Mouse (Mus musculus) limb, embryonic 14.5 days (tissue): ENCODE results near the gene Vwa1. TPM values are rescaled to one million over a fixed set of nuclear protein-coding genes. Genes with fewer than 3 reads are reported as not detected.

Source experiments
- ATAC-seq: fragments of 200-750 bp; cut with Nextera tagmentation; 2 replicates; pipeline ENCODE4 v1.8.0; 2017; ENCODE audit warnings: low read depth, moderate number of reproducible peaks, moderate TSS enrichment; ENCODE audit not compliant: low FRiP score
- DNase-seq: peaks from one replicate; pipeline ENCODE4 v3.0.0-alpha.2; 2015; ENCODE audit warnings: low spot score
- H3K27ac ChIP-seq: fragments of 300-500 bp; sonication (generic); replicated peaks from 2 replicates; pipeline ENCODE4 v1.5.1; 2014; ENCODE audit warnings: low read depth, mild to moderate bottlenecking, low read length, moderate library complexity, mixed read lengths
- H3K27me3 ChIP-seq: fragments of 300-500 bp; sonication (generic); 2 replicates; pipeline ENCODE4 v1.6.1; 2014; ENCODE audit warnings: low read length, mixed read lengths; ENCODE audit not compliant: control insufficient read depth, insufficient read depth
- H3K36me3 ChIP-seq: fragments of 300-500 bp; sonication (generic); 2 replicates; pipeline ENCODE4 v1.6.1; 2014; ENCODE audit warnings: mild to moderate bottlenecking, low read length, moderate library complexity, mixed read lengths; ENCODE audit not compliant: control insufficient read depth, insufficient read depth
- H3K4me1 ChIP-seq: fragments of 300-500 bp; sonication (generic); 2 replicates; pipeline ENCODE4 v1.6.1; 2014; ENCODE audit warnings: antibody characterized with exemption, low read length, mixed read lengths; ENCODE audit not compliant: control insufficient read depth, insufficient read depth
- H3K4me2 ChIP-seq: fragments of 300-500 bp; sonication (generic); replicated peaks from 2 replicates; pipeline ENCODE4 v1.6.1; 2014; ENCODE audit warnings: low read depth, mild to moderate bottlenecking, low read length, moderate library complexity; ENCODE audit not compliant: severe bottlenecking
- H3K4me3 ChIP-seq: fragments of 300-500 bp; sonication (generic); replicated peaks from 2 replicates; pipeline ENCODE4 v1.5.1; 2014; ENCODE audit warnings: low read length
- H3K9ac ChIP-seq: fragments of 300-500 bp; sonication (generic); 2 replicates; pipeline ENCODE4 v1.6.1; 2014; ENCODE audit warnings: mild to moderate bottlenecking, low read depth, low read length, moderate library complexity; ENCODE audit not compliant: severe bottlenecking
- H3K9me3 ChIP-seq: fragments of 300-500 bp; sonication (generic); 2 replicates; pipeline ENCODE4 v1.6.1; 2016; ENCODE audit warnings: low read length; ENCODE audit not compliant: control insufficient read depth
- POLR2A ChIP-seq: fragments of 200-500 bp; IDR thresholded peaks from 2 replicates; pipeline ENCODE4 v1.8.0; 2012; ENCODE audit warnings: inconsistent platforms, mild to moderate bottlenecking, moderate library complexity, borderline replicate concordance; ENCODE audit not compliant: insufficient read depth, insufficient read length; ENCODE audit errors: extremely low read depth
- WGBS: fragments of 180-500 bp; shearing (Covaris S2); extraction: QIAGEN DNeasy Blood & Tissue Kit; methylation state at CpG from one replicate; pipeline ENCODE4 v1.1.7; 2014; 5-methylcytosine and 5-hydroxymethylcytosine counted together
- microRNA-seq: library from miRNA; unstranded; fragments of <30 nt; microRNA quantifications from one replicate; pipeline ENCODE4, GENCODE M21; 2016
- polyA plus RNA-seq, 2 experiments: library from polyadenylated mRNA; depleted of rRNA in 1 of 2; stranded (reverse) in 1 of 2; unstranded in 1 of 2; fragments of >200 nt; fragmentation: Nextera tagmentation in 1 of 2; extraction: Ambion mirVana in 1 of 2; gene quantifications; 2 replicates each; pipeline versions ENCODE4 v1.2.1 to v1.2.3; 2012 to 2014

The Vwa1 gene
- polyA plus RNA-seq, 2 experiments: 12.4 to 13.9 TPM

- Histone ChIP-seq H3K4me1 (peaks cover 7% of the 10 kb centered on the region), H3K9me3 (no peaks in the 10 kb centered on the region), H3K27ac (no peak overlapping the region), H3K9ac (no peak overlapping the region), H3K4me2 (no peak overlapping the region; the same call in 1 of the 2 replicates), H3K4me3 (no peak overlapping the region), H3K36me3 (peaks cover 14% of the 10 kb centered on the region), H3K27me3 (no peaks in the 10 kb centered on the region)
- no peak for ATAC-seq
- 90% methylated on average over 10 of the region's 10 CpGs for WGBS
- DNase-seq: no peak
- no peak for TF ChIP-seq POLR2A
Measured at GRCm38 (mm10) chr4:155733267-155733666, 41.2 kb downstream of the Vwa1 start.

- DNase-seq (no peak), ATAC-seq (no peak)
- H3K9me3 ChIP-seq: no peaks in the 10 kb centered on the region
- H3K4me2 ChIP-seq: no peak overlapping the region
- 79% methylated on average over 2 of the region's 2 CpGs for WGBS
- H3K9ac ChIP-seq: no peak overlapping the region
- H3K4me3 ChIP-seq: no peak overlapping the region
- TF ChIP-seq POLR2A: no peak
- no peaks in the 10 kb centered on the region for H3K4me1 ChIP-seq
- H3K27me3 ChIP-seq: no peaks in the 10 kb centered on the region
- peaks cover 35% of the 10 kb centered on the region; the same call in 1 of the 2 replicates for H3K36me3 ChIP-seq
- H3K27ac ChIP-seq: no peak overlapping the region
Measured at GRCm38 (mm10) chr4:155727993-155728392, 46.5 kb downstream of the Vwa1 start.

GRCm38 (mm10) chr4:155721668-155722083 lies 52.8 kb downstream of the Vwa1 start:
- Histone ChIP-seq H3K36me3 (peaks cover 29% of the 10 kb centered on the region), H3K27me3 (no peaks in the 10 kb centered on the region), H3K4me3 (no peak overlapping the region), H3K4me2 (no peak overlapping the region), H3K27ac (no peak overlapping the region), H3K9me3 (no peaks in the 10 kb centered on the region), H3K9ac (no peak overlapping the region), H3K4me1 (no peaks in the 10 kb centered on the region)
- DNase-seq (no peak), ATAC-seq (no peak)
- WGBS: 59% methylated on average over 4 of the region's 4 CpGs
- no peak for TF ChIP-seq POLR2A

Small RNAs within 50 kb of the gene (microRNA-seq; reads per million reads assigned to microRNA genes)
- not detected for gene Gm27743

Other genes starting within 250 kb of the Vwa1 start
- gene Nadk, start 212.3 kb downstream of the Vwa1 start, polyA plus RNA-seq (2012; rRNA removed): 78.8 and 91.2 TPM in 2 replicates
- gene Nadk, start 212.3 kb downstream of the Vwa1 start, polyA plus RNA-seq (2014; fragmentation: Nextera tagmentation; extraction: Ambion mirVana): 87.9 and 97.1 TPM in 2 replicates
- 10.9 and 13.8 TPM in 2 replicates for gene Slc35e2, start 173.3 kb downstream of the Vwa1 start, polyA plus RNA-seq (2012; rRNA removed)
- gene Slc35e2, start 173.3 kb downstream of the Vwa1 start, polyA plus RNA-seq (2014; fragmentation: Nextera tagmentation; extraction: Ambion mirVana): 8.5 and 10.8 TPM in 2 replicates
- gene Cdk11b, start 149.8 kb downstream of the Vwa1 start, polyA plus RNA-seq (2012; rRNA removed): 45.3 and 65.6 TPM in 2 replicates
- 53.9 and 60.1 TPM in 2 replicates for gene Cdk11b, start 149.8 kb downstream of the Vwa1 start, polyA plus RNA-seq (2014; fragmentation: Nextera tagmentation; extraction: Ambion mirVana)
- not detected in 2 replicates for gene Gm10563, start 129.3 kb downstream of the Vwa1 start, polyA plus RNA-seq (2012; rRNA removed)
- gene Gm10563, start 129.3 kb downstream of the Vwa1 start, polyA plus RNA-seq (2014; fragmentation: Nextera tagmentation; extraction: Ambion mirVana): not detected in 2 replicates
- gene Mmp23, start 121.3 kb downstream of the Vwa1 start, polyA plus RNA-seq (2012; rRNA removed): 34.7 and 42.7 TPM in 2 replicates
- gene Mmp23, start 121.3 kb downstream of the Vwa1 start, polyA plus RNA-seq (2014; fragmentation: Nextera tagmentation; extraction: Ambion mirVana): 17.3 and 19.8 TPM in 2 replicates
- 77.4 and 97.5 TPM in 2 replicates for gene Mib2, start 105.5 kb downstream of the Vwa1 start, polyA plus RNA-seq (2012; rRNA removed)
- 29.5 and 32.1 TPM in 2 replicates for gene Mib2, start 105.5 kb downstream of the Vwa1 start, polyA plus RNA-seq (2014; fragmentation: Nextera tagmentation; extraction: Ambion mirVana)
- 31.0 and 46.5 TPM in 2 replicates for gene Fndc10, start 80.4 kb downstream of the Vwa1 start, polyA plus RNA-seq (2012; rRNA removed)
- 8.1 and 9.4 TPM in 2 replicates for gene Fndc10, start 80.4 kb downstream of the Vwa1 start, polyA plus RNA-seq (2014; fragmentation: Nextera tagmentation; extraction: Ambion mirVana)
- gene Ssu72, start 69.9 kb downstream of the Vwa1 start, polyA plus RNA-seq (2012; rRNA removed): 105 and 115 TPM in 2 replicates
- gene Ssu72, start 69.9 kb downstream of the Vwa1 start, polyA plus RNA-seq (2014; fragmentation: Nextera tagmentation; extraction: Ambion mirVana): 131 and 135 TPM in 2 replicates
- 3.7 and 4.0 TPM in 2 replicates for gene Tmem240, start 39.9 kb downstream of the Vwa1 start, polyA plus RNA-seq (2012; rRNA removed)
- gene Tmem240, start 39.9 kb downstream of the Vwa1 start, polyA plus RNA-seq (2014; fragmentation: Nextera tagmentation; extraction: Ambion mirVana): 0.88 and 1.1 TPM in 2 replicates
- 117 and 135 TPM in 2 replicates for gene Atad3a, start 13.6 kb downstream of the Vwa1 start, polyA plus RNA-seq (2012; rRNA removed)
- gene Atad3a, start 13.6 kb downstream of the Vwa1 start, polyA plus RNA-seq (2014; fragmentation: Nextera tagmentation; extraction: Ambion mirVana): 84.8 and 85.2 TPM in 2 replicates
- 2.0 and 2.6 TPM in 2 replicates for gene Tmem88b, start 11.2 kb upstream of the Vwa1 start, polyA plus RNA-seq (2012; rRNA removed)
- 0.48 and 0.67 TPM in 2 replicates for gene Tmem88b, start 11.2 kb upstream of the Vwa1 start, polyA plus RNA-seq (2014; fragmentation: Nextera tagmentation; extraction: Ambion mirVana)
- 0.23 TPM in 1 of 2 replicates, not detected in the other for gene Ankrd65, start 15.7 kb upstream of the Vwa1 start, polyA plus RNA-seq (2012; rRNA removed)
- gene Ankrd65, start 15.7 kb upstream of the Vwa1 start, polyA plus RNA-seq (2014; fragmentation: Nextera tagmentation; extraction: Ambion mirVana): not detected in 2 replicates
- gene Mrpl20, start 28.2 kb upstream of the Vwa1 start, polyA plus RNA-seq (2012; rRNA removed): 72.2 and 97.5 TPM in 2 replicates
- 199 and 215 TPM in 2 replicates for gene Mrpl20, start 28.2 kb upstream of the Vwa1 start, polyA plus RNA-seq (2014; fragmentation: Nextera tagmentation; extraction: Ambion mirVana)
- 273 and 304 TPM in 2 replicates for gene Ccnl2, start 37.8 kb upstream of the Vwa1 start, polyA plus RNA-seq (2012; rRNA removed)
- 190 and 199 TPM in 2 replicates for gene Ccnl2, start 37.8 kb upstream of the Vwa1 start, polyA plus RNA-seq (2014; fragmentation: Nextera tagmentation; extraction: Ambion mirVana)
- gene Aurkaip1, start 56.6 kb upstream of the Vwa1 start, polyA plus RNA-seq (2012; rRNA removed): 112 and 114 TPM in 2 replicates
- 126 and 129 TPM in 2 replicates for gene Aurkaip1, start 56.6 kb upstream of the Vwa1 start, polyA plus RNA-seq (2014; fragmentation: Nextera tagmentation; extraction: Ambion mirVana)
- 218 and 302 TPM in 2 replicates for gene Mxra8, start 65.0 kb upstream of the Vwa1 start, polyA plus RNA-seq (2012; rRNA removed)
- 109 and 120 TPM in 2 replicates for gene Mxra8, start 65.0 kb upstream of the Vwa1 start, polyA plus RNA-seq (2014; fragmentation: Nextera tagmentation; extraction: Ambion mirVana)
- 92.9 and 131 TPM in 2 replicates for gene Dvl1, start 72.7 kb upstream of the Vwa1 start, polyA plus RNA-seq (2012; rRNA removed)
- 17.4 and 18.8 TPM in 2 replicates for gene Dvl1, start 72.7 kb upstream of the Vwa1 start, polyA plus RNA-seq (2014; fragmentation: Nextera tagmentation; extraction: Ambion mirVana)
- gene Tas1r3, start 88.7 kb upstream of the Vwa1 start, polyA plus RNA-seq (2012; rRNA removed): 0.31 and 0.51 TPM in 2 replicates
- 0.32 and 0.37 TPM in 2 replicates for gene Tas1r3, start 88.7 kb upstream of the Vwa1 start, polyA plus RNA-seq (2014; fragmentation: Nextera tagmentation; extraction: Ambion mirVana)
- 15.0 and 20.5 TPM in 2 replicates for gene Cptp, start 94.7 kb upstream of the Vwa1 start, polyA plus RNA-seq (2012; rRNA removed)
- gene Cptp, start 94.7 kb upstream of the Vwa1 start, polyA plus RNA-seq (2014; fragmentation: Nextera tagmentation; extraction: Ambion mirVana): 16.3 and 19.2 TPM in 2 replicates
- gene Ints11, start 94.8 kb upstream of the Vwa1 start, polyA plus RNA-seq (2012; rRNA removed): 57.4 and 60.7 TPM in 2 replicates
- 63.7 and 75.4 TPM in 2 replicates for gene Ints11, start 94.8 kb upstream of the Vwa1 start, polyA plus RNA-seq (2014; fragmentation: Nextera tagmentation; extraction: Ambion mirVana)
- 95.7 and 125 TPM in 2 replicates for gene Pusl1, start 117.1 kb upstream of the Vwa1 start, polyA plus RNA-seq (2012; rRNA removed)
- 54.9 and 57.2 TPM in 2 replicates for gene Pusl1, start 117.1 kb upstream of the Vwa1 start, polyA plus RNA-seq (2014; fragmentation: Nextera tagmentation; extraction: Ambion mirVana)
- gene Acap3, start 117.1 kb upstream of the Vwa1 start, polyA plus RNA-seq (2012; rRNA removed): 33.8 and 41.6 TPM in 2 replicates
- gene Acap3, start 117.1 kb upstream of the Vwa1 start, polyA plus RNA-seq (2014; fragmentation: Nextera tagmentation; extraction: Ambion mirVana): 19.8 and 22.6 TPM in 2 replicates
- 106 and 117 TPM in 2 replicates for gene Ube2j2, start 169.1 kb upstream of the Vwa1 start, polyA plus RNA-seq (2012; rRNA removed)
- 122 and 126 TPM in 2 replicates for gene Ube2j2, start 169.1 kb upstream of the Vwa1 start, polyA plus RNA-seq (2014; fragmentation: Nextera tagmentation; extraction: Ambion mirVana)
- 37.0 and 44.3 TPM in 2 replicates for gene C1qtnf12, start 187.6 kb upstream of the Vwa1 start, polyA plus RNA-seq (2012; rRNA removed)
- gene C1qtnf12, start 187.6 kb upstream of the Vwa1 start, polyA plus RNA-seq (2014; fragmentation: Nextera tagmentation; extraction: Ambion mirVana): 52.3 and 56.6 TPM in 2 replicates
- 11.3 and 15.2 TPM in 2 replicates for gene B3galt6, start 218.0 kb upstream of the Vwa1 start, polyA plus RNA-seq (2012; rRNA removed)
- gene B3galt6, start 218.0 kb upstream of the Vwa1 start, polyA plus RNA-seq (2014; fragmentation: Nextera tagmentation; extraction: Ambion mirVana): 17.0 and 18.8 TPM in 2 replicates
- 52.4 and 74.5 TPM in 2 replicates for gene Sdf4, start 218.2 kb upstream of the Vwa1 start, polyA plus RNA-seq (2012; rRNA removed)
- gene Sdf4, start 218.2 kb upstream of the Vwa1 start, polyA plus RNA-seq (2014; fragmentation: Nextera tagmentation; extraction: Ambion mirVana): 171 TPM in 2 replicates
- 4.8 and 5.8 TPM in 2 replicates for gene Tnfrsf4, start 239.1 kb upstream of the Vwa1 start, polyA plus RNA-seq (2012; rRNA removed)
- gene Tnfrsf4, start 239.1 kb upstream of the Vwa1 start, polyA plus RNA-seq (2014; fragmentation: Nextera tagmentation; extraction: Ambion mirVana): 0.58 and 0.65 TPM in 2 replicates